Mouse (Mus musculus) cerebellum, postnatal 14 days (tissue): ENCODE results near the gene Pgk1.

Source experiments
- DNase-seq, 2 experiments: peaks; one replicate each; pipeline ENCODE4 v3.0.0; 2021; ENCODE audit warnings: mixed read lengths in 2 of 2

Gene Pgk1

GRCm38 (mm10) chrX:106219171-106220032 is 32.5 kb downstream of the Pgk1 start:
- peak; percentile 80 to 81 for DNase-seq

- DNase-seq = no peak
Observed at GRCm38 (mm10) chrX:106221058-106221457, 34.2 kb downstream of the Pgk1 start, which contains the start of gene Taf9b. TSS of gene Taf9b (minus strand) at chrX:106221158.
